Mouse (Mus musculus) heart, postnatal 0 days (tissue): ENCODE data around the gene A2ml1. TPM values are rescaled to one million over a fixed set of nuclear protein-coding genes. Genes with fewer than 3 reads are reported as not detected.

ENCODE experiments used
- ATAC-seq: fragments of 200-750 bp; cut with Nextera tagmentation; 2 replicates; pipeline ENCODE4 v1.8.0; 2017; ENCODE audit warnings: low read depth, moderate number of reproducible peaks, moderate library complexity; ENCODE audit not compliant: insufficient read depth
- DNase-seq: peaks from one replicate; pipeline ENCODE4 v3.0.0-alpha.2; 2016; ENCODE audit warnings: low spot score
- H3K27ac ChIP-seq: fragments of 300-500 bp; sonication (generic); 2 replicates; pipeline ENCODE4 v1.5.1; 2014; ENCODE audit warnings: low read depth, mild to moderate bottlenecking
- H3K27me3 ChIP-seq: fragments of 300-500 bp; sonication (generic); 2 replicates; pipeline ENCODE4 v1.6.1; 2014; ENCODE audit warnings: low read length, mixed read lengths; ENCODE audit not compliant: control insufficient read depth, insufficient read depth
- H3K36me3 ChIP-seq: fragments of 300-500 bp; sonication (generic); replicated peaks from 2 replicates; pipeline ENCODE4 v1.6.1; 2014; ENCODE audit warnings: low read length, mixed read lengths; ENCODE audit not compliant: control insufficient read depth, insufficient read depth
- H3K4me1 ChIP-seq: fragments of 300-500 bp; sonication (generic); 2 replicates; pipeline ENCODE4 v1.6.1; 2014; ENCODE audit warnings: antibody characterized with exemption; ENCODE audit not compliant: control insufficient read depth, insufficient read depth
- H3K4me2 ChIP-seq: fragments of 300-500 bp; sonication (generic); 2 replicates; pipeline ENCODE4 v1.6.1; 2014; ENCODE audit warnings: low read depth, mild to moderate bottlenecking, low read length, moderate library complexity
- H3K4me3 ChIP-seq: fragments of 300-500 bp; sonication (generic); 2 replicates; pipeline ENCODE4 v1.5.1; 2014; ENCODE audit warnings: low read depth, low read length
- H3K9ac ChIP-seq: fragments of 300-500 bp; sonication (generic); replicated peaks from 2 replicates; pipeline ENCODE4 v1.6.1; 2014; ENCODE audit warnings: low read depth, low read length, mixed read lengths
- H3K9me3 ChIP-seq: fragments of 300-500 bp; sonication (generic); replicated peaks from 2 replicates; pipeline ENCODE4 v1.6.1; 2016; ENCODE audit warnings: low read length; ENCODE audit not compliant: control insufficient read depth
- CTCF ChIP-seq: IDR thresholded peaks from 2 replicates; pipeline ENCODE4 v1.5.1; 2016; ENCODE audit warnings: antibody characterized with exemption, control low read depth, low read depth
- EP300 ChIP-seq: IDR thresholded peaks from 2 replicates; pipeline ENCODE4 v1.6.1; 2016; ENCODE audit warnings: antibody characterized with exemption, low read depth
- WGBS: fragments of 180-500 bp; shearing (Covaris S2); extraction: QIAGEN DNeasy Blood & Tissue Kit; methylation state at CpG from one replicate; pipeline ENCODE4 v1.1.7; 2014; 5-methylcytosine and 5-hydroxymethylcytosine counted together
- polyA plus RNA-seq: library from polyadenylated mRNA; unstranded; fragments of >200 nt; fragmentation: Nextera tagmentation; extraction: Ambion mirVana; gene quantifications from 2 replicates; pipeline ENCODE4 v1.2.1, GENCODE M21; 2015
- total RNA-seq: library from RNA; depleted of rRNA; stranded (reverse); fragments of >200 nt; gene quantifications from 2 replicates; pipeline ENCODE4 v1.2.3, GENCODE M21; 2014; ENCODE audit warnings: low replicate concordance

Gene A2ml1
- total and polyA plus RNA-seq, 2 experiments from 2014 or later = 0.30 TPM; not detected in 1

GRCm38 (mm10) chr6:128598256-128599047, 17.0 kb upstream of the A2ml1 start:
- no peak overlapping the region for H3K4me2 ChIP-seq
- 71% methylated on average over 2 of the region's 2 CpGs for WGBS
- H3K4me1 ChIP-seq = no peaks in the 10 kb centered on the region
- H3K9ac ChIP-seq = no peak overlapping the region
- ATAC-seq (no peak), DNase-seq (no peak)
- no peak for TF ChIP-seq CTCF
- TF ChIP-seq EP300 = no peak
- no peak overlapping the region for H3K4me3 ChIP-seq
- no peaks in the 10 kb centered on the region for H3K27me3 ChIP-seq
- H3K36me3 ChIP-seq = no peaks in the 10 kb centered on the region
- no peak overlapping the region for H3K27ac ChIP-seq
- no peaks in the 10 kb centered on the region for H3K9me3 ChIP-seq

GRCm38 (mm10) chr6:128597121-128597522, 15.7 kb upstream of the A2ml1 start:
- TF ChIP-seq EP300 (no peak), CTCF (no peak)
- no peaks in the 10 kb centered on the region for H3K27me3 ChIP-seq
- H3K9ac ChIP-seq = no peak overlapping the region
- H3K27ac ChIP-seq = no peak overlapping the region
- DNase-seq (peak; percentile 39), ATAC-seq (peak; percentile 86)
- peak overlapping the region; percentile 17 for H3K4me3 ChIP-seq
- no peaks in the 10 kb centered on the region for H3K9me3 ChIP-seq
- 43% methylated on average over 9 of the region's 9 CpGs for WGBS
- H3K4me2 ChIP-seq = peak overlapping the region; percentile 45
- H3K36me3 ChIP-seq = no peaks in the 10 kb centered on the region
- no peaks in the 10 kb centered on the region for H3K4me1 ChIP-seq

- Histone ChIP-seq H3K36me3 (no peaks in the 10 kb centered on the region), H3K4me3 (no peak overlapping the region), H3K9me3 (no peaks in the 10 kb centered on the region), H3K4me1 (no peaks in the 10 kb centered on the region), H3K9ac (no peak overlapping the region), H3K27me3 (no peaks in the 10 kb centered on the region), H3K27ac (no peak overlapping the region), H3K4me2 (no peak overlapping the region)
- TF ChIP-seq CTCF (no peak), EP300 (no peak)
- DNase-seq = no peak
- no peak for ATAC-seq
- whole genome bisulfite sequencing = 70% methylated on average over 9 of the region's 9 CpGs
These were observed 13.2 kb upstream of the A2ml1 start for GRCm38 (mm10) chr6:128594651-128595050.

- 47% methylated on average over 4 of the region's 4 CpGs for WGBS
- H3K36me3 ChIP-seq = no peaks in the 10 kb centered on the region
- no peak overlapping the region for H3K9ac ChIP-seq
- H3K4me3 ChIP-seq = no peak overlapping the region
- no peak for TF ChIP-seq CTCF
- TF ChIP-seq EP300 = no peak
- no peaks in the 10 kb centered on the region for H3K9me3 ChIP-seq
- DNase-seq (no peak), ATAC-seq (no peak)
- H3K27me3 ChIP-seq = no peaks in the 10 kb centered on the region
- no peaks in the 10 kb centered on the region for H3K4me1 ChIP-seq
- H3K27ac ChIP-seq = no peak overlapping the region
- no peak overlapping the region for H3K4me2 ChIP-seq
These were observed 8.0 kb upstream of the A2ml1 start for GRCm38 (mm10) chr6:128589426-128589825.

- Histone ChIP-seq H3K4me1 (no peaks in the 10 kb centered on the region), H3K9ac (no peak overlapping the region), H3K4me2 (no peak overlapping the region), H3K27me3 (no peaks in the 10 kb centered on the region), H3K27ac (no peak overlapping the region), H3K9me3 (no peaks in the 10 kb centered on the region), H3K4me3 (no peak overlapping the region), H3K36me3 (no peaks in the 10 kb centered on the region)
- no peak for ATAC-seq
- TF ChIP-seq EP300 = no peak
- no peak for TF ChIP-seq CTCF
- 59% methylated on average over 6 of the region's 6 CpGs for WGBS
- no peak for DNase-seq
These were observed 6.2 kb upstream of the A2ml1 start for GRCm38 (mm10) chr6:128587619-128588018.
